Mouse (Mus musculus) layer of hippocampus, adult 2 months (tissue): ENCODE measurements around the gene Tas2r120. TPM values are rescaled to one million over a fixed set of nuclear protein-coding genes. Genes with fewer than 3 reads are reported as not detected.
"Not testable (repeated sequence)": the region's sequence is repeated elsewhere in the genome, so short reads cannot be mapped to it uniquely, and the experiment has no call there.

ENCODE experiments used
- DNase-seq, 2 experiments: peaks; one replicate each; pipeline ENCODE4 v3.0.0; 2022; ENCODE audit warnings: low spot score in 2 of 2
- H3K27ac ChIP-seq: fragments of 200-600 bp; 2 replicates; pipeline ENCODE4 v1.8.1; 2022
- H3K4me3 ChIP-seq: fragments of 200-600 bp; 2 replicates; pipeline ENCODE4 v1.8.1; 2022; ENCODE audit warnings: mild to moderate bottlenecking
- CTCF ChIP-seq: fragments of 200-600 bp; conservative IDR thresholded peaks from 2 replicates; pipeline ENCODE4 v1.8.1; 2022; ENCODE audit warnings: antibody characterized with exemption, mild to moderate bottlenecking, moderate library complexity
- long read RNA-seq, 2 experiments: library from polyadenylated mRNA; stranded (forward); transcript quantifications; one replicate each; pipeline ENCODE4 v2.0.0; 2021; ENCODE audit warnings: borderline mapping rate in 2 of 2
- total RNA-seq, 2 experiments: library from RNA; stranded (reverse); gene quantifications; 2 replicates each; pipeline ENCODE4 v1.2.3; 2021

The Tas2r120 gene
- not detected for total RNA-seq
- long read RNA-seq, experiment 1, result 0 reads
- long read RNA-seq, experiment 2, result 0 reads

DNA sequence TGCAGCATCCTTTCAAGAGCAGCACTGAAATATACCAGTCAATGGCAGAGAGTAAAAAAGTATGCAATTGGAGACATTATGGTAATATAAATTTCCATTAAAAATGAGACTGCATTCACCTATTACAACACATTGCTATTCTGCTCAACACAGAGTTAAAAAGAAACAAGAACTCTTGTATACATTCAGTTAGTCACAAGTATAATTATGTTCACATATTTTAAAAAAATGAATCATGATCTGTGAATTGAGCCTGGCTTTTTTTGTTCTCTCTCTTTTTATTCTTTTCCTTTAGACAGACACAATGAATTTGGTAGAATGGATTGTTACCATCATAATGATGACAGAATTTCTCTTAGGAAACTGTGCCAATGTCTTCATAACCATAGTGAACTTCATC is at the start of gene Tas2r120:
TSS of gene Tas2r120 (plus strand) at position 301 of the 400 bp plus-strand sequence.
- Histone ChIP-seq H3K4me3 (no peak within 1 kb of the TSS), H3K27ac (no peak within 1 kb of the TSS)
- TF ChIP-seq CTCF, result no peak
- no peak for DNase-seq

DNA sequence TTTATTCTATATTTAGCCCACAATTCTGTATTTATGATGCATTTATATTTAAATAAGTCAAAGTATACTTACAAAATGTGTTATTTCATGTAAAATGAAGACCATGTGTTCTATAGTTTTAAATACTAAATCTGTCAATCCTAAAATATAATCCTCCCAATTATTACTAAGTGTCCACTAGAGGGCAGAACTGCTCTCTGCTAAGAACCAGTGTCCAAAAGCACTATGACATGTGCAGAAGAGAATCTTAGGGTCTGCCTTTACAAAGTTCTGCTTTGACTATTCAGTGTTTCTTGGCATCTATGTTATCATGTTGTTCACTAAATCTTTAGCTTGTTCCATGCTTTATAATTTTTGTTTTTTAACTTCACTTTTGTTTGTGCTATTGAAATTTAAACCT is 7.4 kb upstream of the Tas2r120 start:
- H3K4me3 ChIP-seq, result no peak overlapping the region
- no peak for DNase-seq
- TF ChIP-seq CTCF, result peak; percentile 73
- no peak overlapping the region for H3K27ac ChIP-seq

DNA sequence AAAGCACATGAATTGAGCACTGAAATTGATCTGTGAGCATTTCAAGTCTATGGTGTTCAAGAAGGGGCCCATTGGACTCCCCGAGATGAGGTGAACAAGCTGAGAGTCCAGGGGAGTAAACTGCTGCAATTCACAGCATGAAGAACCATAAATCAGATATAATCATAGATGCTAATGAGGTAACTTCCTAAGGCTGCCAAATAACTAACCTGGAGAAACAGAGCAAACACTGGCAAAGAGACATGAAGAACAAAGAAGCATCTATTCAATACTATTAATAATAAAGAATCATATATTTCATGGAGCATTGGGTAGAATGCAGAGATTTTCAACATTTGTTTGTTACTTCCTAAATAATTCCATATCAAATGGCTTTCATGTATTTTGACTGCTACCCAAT is 5.3 kb upstream of the Tas2r120 start, which contains the start of gene A630073D07Rik:
TSS of gene A630073D07Rik (minus strand) at position 101 of the 400 bp plus-strand sequence.
- Histone ChIP-seq H3K4me3 (no peak within 1 kb of the TSS), H3K27ac (no peak within 1 kb of the TSS)
- TF ChIP-seq CTCF, result no peak
- no peak for DNase-seq

DNA sequence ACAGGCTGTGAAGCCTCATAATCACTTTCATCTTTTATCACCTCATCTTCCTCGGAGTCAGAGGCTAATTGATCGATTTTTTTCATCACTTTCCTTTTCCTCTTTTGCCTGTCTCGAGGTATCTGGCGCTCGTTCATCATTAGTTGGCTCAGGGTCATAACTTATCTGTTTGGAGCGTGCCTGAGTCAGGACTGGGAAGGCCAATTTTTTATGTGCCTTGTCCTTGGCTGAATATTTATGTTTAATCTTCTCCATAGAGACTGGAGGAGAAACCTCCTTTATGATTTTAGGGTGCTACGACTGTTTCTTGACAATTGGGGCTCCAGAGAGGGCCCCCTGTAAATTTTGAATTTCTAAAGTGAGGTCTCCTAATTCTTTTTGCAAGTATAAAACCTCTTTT is 34.8 kb downstream of the Tas2r120 start:
- not testable (repeated sequence) for DNase-seq, H3K4me3 ChIP-seq, H3K27ac ChIP-seq

DNA sequence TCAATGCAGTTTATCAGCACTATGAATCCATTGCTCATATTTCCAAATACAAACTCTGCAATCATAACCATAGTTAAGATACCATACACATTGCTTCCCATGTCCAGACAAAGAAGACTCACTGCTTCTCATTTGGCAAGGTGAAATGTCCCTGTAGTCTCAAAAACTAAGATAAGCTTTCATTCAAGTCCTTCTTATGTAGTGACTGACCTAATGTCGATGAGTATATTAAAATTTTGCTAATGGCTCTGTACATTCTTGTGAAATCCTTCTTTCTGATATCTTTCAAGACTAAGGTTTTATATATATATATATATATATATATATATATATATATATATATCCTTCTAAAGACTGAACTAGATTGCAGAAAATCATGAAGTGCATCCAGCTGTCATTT is 44.2 kb downstream of the Tas2r120 start, which contains the start of gene Tas2r121:
TSS of gene Tas2r121 (minus strand) at position 101 of the 400 bp plus-strand sequence.
- no peak for DNase-seq
- no peak for TF ChIP-seq CTCF
- Histone ChIP-seq H3K27ac (no peak within 1 kb of the TSS), H3K4me3 (no peak within 1 kb of the TSS)

Other genes with a start within 250 kb of the Tas2r120 start
- gene Prh1, start 87.1 kb upstream of the Tas2r120 start, total RNA-seq, result not detected
- not detected for gene Prp2, start 61.0 kb upstream of the Tas2r120 start, total RNA-seq
- not detected for gene A630073D07Rik, start 5.4 kb upstream of the Tas2r120 start, total RNA-seq
- not detected for gene Tas2r121, start 44.1 kb downstream of the Tas2r120 start, total RNA-seq
- gene Tas2r122, start 55.0 kb downstream of the Tas2r120 start, total RNA-seq, result not detected
- gene Tas2r115, start 81.1 kb downstream of the Tas2r120 start, total RNA-seq, result not detected
- gene Tas2r124, start 97.8 kb downstream of the Tas2r120 start, total RNA-seq, result not detected
- not detected for gene Tas2r102, start 105.2 kb downstream of the Tas2r120 start, total RNA-seq
- not detected for gene Tas2r136, start 121.2 kb downstream of the Tas2r120 start, total RNA-seq
- not detected for gene Tas2r117, start 145.9 kb downstream of the Tas2r120 start, total RNA-seq
- not detected for gene Tas2r123, start 190.2 kb downstream of the Tas2r120 start, total RNA-seq
- gene Tas2r116, start 198.5 kb downstream of the Tas2r120 start, total RNA-seq, result not detected
- gene Tas2r110, start 211.1 kb downstream of the Tas2r120 start, total RNA-seq, result not detected
- gene Tas2r113, start 236.1 kb downstream of the Tas2r120 start, total RNA-seq, result not detected